Mouse (Mus musculus) urinary bladder, postnatal 4 days (tissue): ENCODE data around the gene 1700011M02Rik.
A peak's percentile ranks its signal among the peaks of the same experiment; 100 is the strongest.
"Not testable (repeated sequence)": the region's sequence is repeated elsewhere in the genome, so short reads cannot be mapped to it uniquely, and the experiment has no call there.

Source experiments
- DNase-seq, 2 experiments: peaks; one replicate each; pipeline ENCODE4 v3.0.0; 2021 to 2022; ENCODE audit warnings: low spot score in 2 of 2

Gene 1700011M02Rik

DNA sequence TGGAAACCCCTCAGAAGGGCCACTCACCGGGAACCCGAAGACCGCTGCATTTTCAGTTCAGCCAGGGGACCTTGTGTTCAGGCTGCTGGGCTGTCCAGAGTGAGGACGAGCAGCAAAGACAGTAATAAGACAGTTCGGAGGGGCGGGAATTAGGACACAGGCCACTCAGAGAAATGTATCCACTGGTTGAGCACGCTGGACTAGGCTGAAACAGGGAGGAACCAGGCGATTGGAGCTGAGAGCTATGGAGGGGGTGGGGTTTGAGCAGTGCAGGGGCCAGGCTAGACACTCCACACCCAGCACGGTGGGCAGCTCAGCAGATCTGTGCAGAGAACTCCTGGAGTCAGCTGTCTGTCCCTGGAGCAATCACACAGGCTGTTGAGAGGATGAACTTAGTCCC lies at the start of gene 1700011M02Rik, which contains the start of gene Dmrtc1a:
Gene 1700011M02Rik, plus strand, starts transcription at position 319 of the 400 bp plus-strand sequence.
Gene Dmrtc1a, minus strand, starts transcription at position 101 of the 400 bp plus-strand sequence.
- DNase-seq, result not testable (repeated sequence)

- no peak for DNase-seq
These were observed 40.8 kb upstream of the 1700011M02Rik start, which contains the start of gene 1700031F05Rik for GRCm38 (mm10) chrX:102867871-102868270. Gene 1700031F05Rik, minus strand, starts transcription at chrX:102867971.

GRCm38 (mm10) chrX:102914823-102915222 lies 6.1 kb downstream of the 1700011M02Rik start:
- DNase-seq, result not testable (repeated sequence)

DNA sequence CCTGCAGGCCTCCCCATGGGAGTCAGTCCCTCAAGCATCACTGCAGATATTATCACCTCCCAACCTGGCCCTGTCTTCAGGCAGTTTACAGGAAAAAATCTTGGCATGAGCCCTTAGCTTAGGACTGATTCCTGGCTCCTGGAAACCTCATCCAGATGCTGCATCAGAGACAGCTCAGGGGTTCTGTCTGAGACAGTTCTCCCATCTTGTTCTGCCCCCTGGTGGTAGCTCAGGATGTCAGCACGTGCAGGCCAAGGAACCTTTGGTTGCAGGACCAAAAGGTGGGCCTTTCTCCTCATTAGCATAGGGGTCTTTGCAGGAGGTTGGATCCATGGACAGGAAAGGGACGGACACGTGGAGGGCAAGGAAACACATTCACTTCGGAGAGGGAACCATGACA lies 18.0 kb downstream of the 1700011M02Rik start:
- DNase-seq, result not testable (repeated sequence)

DNA sequence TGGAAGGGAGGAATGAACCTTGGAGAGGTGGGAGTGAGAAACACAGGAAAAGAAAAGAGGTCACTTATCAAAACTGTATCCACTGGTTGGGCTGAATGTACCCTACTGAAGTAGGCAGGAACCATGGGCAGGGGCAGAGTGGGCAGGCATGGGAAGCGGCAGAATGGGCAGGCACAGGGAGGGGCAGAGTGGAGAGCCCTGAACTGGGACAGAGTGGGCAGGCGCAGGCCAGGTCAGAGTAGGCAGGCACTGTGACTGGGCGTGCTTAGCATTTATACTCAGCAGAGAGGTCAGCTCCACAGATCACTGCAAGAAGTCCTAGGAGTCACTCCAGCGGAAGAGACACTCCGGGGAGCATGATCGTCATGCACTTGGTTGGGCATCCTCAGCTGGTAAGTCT lies 19.4 kb downstream of the 1700011M02Rik start, which contains the start of gene 1700018G05Rik:
Gene 1700018G05Rik, plus strand, starts transcription at position 301 of the 400 bp plus-strand sequence.
- DNase-seq, result not testable (repeated sequence)

GRCm38 (mm10) chrX:102932992-102933570 lies 24.4 kb downstream of the 1700011M02Rik start:
- DNase-seq, result no peak

DNA sequence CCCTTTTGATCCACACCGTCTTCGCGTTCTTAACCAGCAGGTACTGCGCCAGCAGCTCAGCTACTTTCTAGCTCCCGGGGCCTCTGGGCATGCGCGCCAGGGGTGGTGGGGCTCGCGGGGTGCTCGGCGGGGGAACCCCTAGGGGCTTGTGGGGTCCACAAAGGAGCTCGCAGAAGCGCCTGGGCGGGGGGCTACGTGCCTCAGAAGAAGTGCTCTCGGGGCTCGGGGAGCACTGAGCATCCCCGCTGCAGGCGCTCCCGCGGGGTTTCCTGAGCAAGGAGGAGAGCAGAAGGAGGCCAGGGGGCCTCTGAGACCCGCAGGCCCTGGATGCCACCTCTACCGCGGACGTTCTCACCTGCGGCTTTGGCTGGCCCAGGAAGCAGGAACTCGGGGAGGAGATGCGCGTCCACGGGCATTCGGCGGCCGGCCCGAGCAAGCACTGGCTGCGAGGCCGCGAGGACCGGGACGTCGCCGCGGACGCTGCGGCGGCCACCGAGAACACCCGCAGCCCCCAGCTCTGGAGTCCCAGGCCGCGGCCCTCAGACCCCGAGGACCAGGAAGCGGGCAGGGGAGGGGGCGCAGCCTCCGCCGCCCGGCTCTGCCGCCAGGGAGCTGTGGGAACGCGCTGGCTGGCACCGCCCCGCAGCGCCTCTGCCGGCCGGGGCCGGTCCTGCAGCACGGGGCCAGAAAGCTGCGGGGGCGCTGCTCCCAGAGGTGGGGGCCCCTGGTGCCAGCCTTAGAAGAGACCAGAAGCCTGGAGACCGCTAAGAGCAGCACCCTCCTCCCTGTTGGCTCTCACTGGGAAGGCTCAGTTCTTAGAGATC lies 25.1 kb downstream of the 1700011M02Rik start:
- DNase-seq, result peak in 1 of 2 experiments; percentile 28

DNA sequence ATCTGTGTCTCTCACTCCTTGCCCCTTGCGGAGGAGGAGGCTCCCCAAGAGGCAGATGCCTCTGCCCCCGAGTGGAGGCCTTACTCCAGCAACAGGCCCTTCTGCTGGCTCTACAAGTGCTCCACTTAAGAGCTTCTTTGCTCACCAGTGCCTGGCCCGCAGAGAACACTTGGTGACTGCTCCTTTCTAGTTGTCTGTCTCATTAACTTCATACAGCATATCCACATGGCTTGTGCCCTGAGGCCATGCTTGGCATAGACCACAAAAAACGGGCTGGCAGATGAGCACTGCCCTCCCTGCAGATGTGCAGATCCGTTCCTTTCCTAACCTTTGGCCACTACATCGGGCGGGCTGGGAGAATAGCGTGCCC lies 25.7 kb downstream of the 1700011M02Rik start:
- no peak for DNase-seq

GRCm38 (mm10) chrX:102936743-102937142 lies 28.0 kb downstream of the 1700011M02Rik start:
- DNase-seq, result no peak

DNA sequence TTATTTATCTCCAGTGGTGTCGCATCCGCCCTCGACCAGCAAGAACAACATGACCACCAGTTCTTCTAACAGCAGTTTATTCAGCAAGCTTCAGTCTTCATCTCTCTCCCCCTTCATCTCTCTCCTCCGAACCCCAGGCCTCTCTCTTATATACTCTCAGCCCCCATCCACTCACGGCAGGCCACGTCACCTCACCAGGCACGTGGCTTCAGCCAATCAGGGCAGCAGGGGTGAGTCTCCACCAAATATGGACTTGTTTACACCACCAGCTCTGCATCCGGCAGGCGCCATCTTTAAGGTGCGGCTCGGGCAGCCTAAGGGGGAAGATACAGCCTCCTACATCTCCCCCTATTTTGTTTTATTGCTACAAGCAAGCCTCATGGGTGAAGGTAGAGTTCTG lies 41.4 kb downstream of the 1700011M02Rik start:
- DNase-seq, result not testable (repeated sequence)

DNA sequence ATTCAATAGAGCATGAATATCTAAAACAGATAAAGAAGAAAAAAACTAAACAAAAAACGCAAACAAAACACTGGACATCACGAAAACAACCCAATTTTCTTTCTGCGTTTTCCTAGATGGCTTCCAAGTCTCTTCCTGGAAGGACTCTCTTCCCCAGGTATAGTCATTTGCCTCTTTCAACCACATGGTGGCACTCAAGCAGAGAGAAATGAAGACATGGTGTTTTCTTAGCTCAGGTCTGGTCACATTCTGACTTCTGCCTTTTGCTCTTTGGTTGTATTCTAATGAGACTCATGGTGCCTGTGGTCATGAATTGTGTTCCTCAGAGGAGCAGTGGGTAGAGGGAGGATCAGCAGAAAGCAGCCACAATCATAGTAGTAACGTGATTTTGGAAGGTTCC lies 50.2 kb downstream of the 1700011M02Rik start:
- no peak for DNase-seq
